Mouse (Mus musculus) ES-Bruce4 (cell line): ENCODE measurements around the gene Atg7.

Experiments
- CTCF ChIP-seq: IDR thresholded peaks from one replicate; pipeline ENCODE4 v1.8.1; 2011; ENCODE audit warnings: low read depth, low read length
- POLR2A ChIP-seq: IDR thresholded peaks from one replicate; pipeline ENCODE4 v1.8.1; 2011; ENCODE audit warnings: low read length; ENCODE audit not compliant: insufficient read depth

GRCm38 (mm10) chr6:114868656-114869055 is 225.8 kb downstream of the Atg7 start:
- no peak for TF ChIP-seq CTCF
- TF ChIP-seq POLR2A = no peak
